Mouse (Mus musculus) thymus, postnatal 36 days (tissue): ENCODE results near the gene Gm597.

ENCODE experiments used
- DNase-seq, 2 experiments: peaks; one replicate each; pipeline ENCODE4 v3.0.0; 2022; ENCODE audit warnings: mixed read lengths in 2 of 2

The Gm597 gene

GRCm38 (mm10) chr1:28780152-28780551 lies at the start of gene Gm597:
TSS of gene Gm597 (minus strand) at chr1:28780252.
- no peak for DNase-seq

GRCm38 (mm10) chr1:28807689-28808088 lies 27.6 kb upstream of the Gm597 start:
- no peak for DNase-seq

GRCm38 (mm10) chr1:28806618-28807017 lies 26.6 kb upstream of the Gm597 start:
- no peak for DNase-seq

GRCm38 (mm10) chr1:28800881-28801280 lies 20.8 kb upstream of the Gm597 start:
- DNase-seq: no peak
